Mouse (Mus musculus): ENCODE measurements around the gene Elavl1.

DNA sequence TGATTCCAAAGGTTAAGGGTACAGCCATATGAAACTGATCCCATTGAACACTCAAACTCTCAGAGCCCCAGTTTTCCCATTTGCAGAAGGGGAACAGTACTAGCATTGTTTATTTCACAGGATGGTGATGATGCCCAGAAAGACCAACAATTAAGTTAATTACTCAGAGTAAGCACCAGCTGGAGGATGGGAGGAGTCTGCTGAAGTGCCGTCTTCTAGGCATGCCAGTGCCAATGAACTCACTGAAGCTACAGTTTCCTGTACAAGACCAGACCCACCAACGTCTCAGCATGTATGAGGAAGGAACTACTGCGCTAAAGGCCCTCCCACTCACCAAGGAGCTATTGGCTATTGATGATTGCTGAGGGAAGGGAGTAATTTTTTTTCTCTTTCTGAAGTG lies 34.1 kb upstream of the Elavl1 start:
- TF ChIP-seq POLR2A (IDR thresholded peaks at IDR 0.05; ENCODE audit: extremely low read depth, insufficient read depth, low read length) (no peak), CTCF (IDR thresholded peaks at IDR 0.05; ENCODE audit: extremely low read depth, insufficient read depth, low read length) (no peak)
